Mouse (Mus musculus): Measurements from ENCODE around the gene Ssx9. TPM values are rescaled to one million over a fixed set of nuclear protein-coding genes. Genes with fewer than 3 reads are reported as not detected.
"Not testable (repeated sequence)": the region's sequence is repeated elsewhere in the genome, so short reads cannot be mapped to it uniquely, and the experiment has no call there.

Gene Ssx9
- polyA plus RNA-seq (2014; fragmentation: Nextera tagmentation; extraction: Ambion mirVana) = not detected in 2 replicates

GRCm38 (mm10) chrX:8748132-8748531 is at the start of gene Ssx9:
Gene Ssx9 (plus strand): TSS chrX:8748432.
- 64% methylated on average over 2 of the region's 2 CpGs for WGBS

GRCm38 (mm10) chrX:8732907-8733306 is 15.3 kb upstream of the Ssx9 start:
- peak; percentile 4 for DNase-seq (ENCODE audit: low spot score)
- Histone ChIP-seq H3K4me2 (ENCODE audit: low read depth, low read length) (no peak overlapping the region), H3K27ac (replicated peaks; ENCODE audit: low read depth, low read length) (no peak overlapping the region), H3K9ac (ENCODE audit: low read depth, low read length) (no peak overlapping the region), H3K4me3 (ENCODE audit: low read depth, low read length) (no peak overlapping the region), H3K36me3 (ENCODE audit: control insufficient read depth, insufficient read depth, low read length) (no peaks in the 10 kb centered on the region), H3K9me3 (ENCODE audit: control insufficient read depth, low read length) (0 out of 2 replicates have a peak, but pooled peaks cover 4% of the 10 kb centered on the region), H3K4me1 (ENCODE audit: control insufficient read depth, insufficient read depth, low read length) (no peaks in the 10 kb centered on the region), H3K27me3 (replicated peaks; ENCODE audit: control insufficient read depth, insufficient read depth, low read length) (no peaks in the 10 kb centered on the region)
- WGBS = 55% methylated on average over 5 of the region's 5 CpGs
- no peak for ATAC-seq (ENCODE audit: low read depth)

More at GRCm38 (mm10) chrX:8748132-8748531, at the start of gene Ssx9:
- not testable (repeated sequence) for H3K4me3 ChIP-seq (ENCODE audit: low read depth, low read length); H3K4me2 ChIP-seq (ENCODE audit: low read depth, low read length); DNase-seq (ENCODE audit: low spot score); H3K36me3 ChIP-seq (ENCODE audit: control insufficient read depth, insufficient read depth, low read length); ATAC-seq (ENCODE audit: low read depth); H3K27ac ChIP-seq (replicated peaks; ENCODE audit: low read depth, low read length); H3K4me1 ChIP-seq (ENCODE audit: control insufficient read depth, insufficient read depth, low read length); H3K27me3 ChIP-seq (replicated peaks; ENCODE audit: control insufficient read depth, insufficient read depth, low read length); H3K9ac ChIP-seq (ENCODE audit: low read depth, low read length); H3K9me3 ChIP-seq (ENCODE audit: control insufficient read depth, low read length)

- not testable (repeated sequence) for H3K4me2 ChIP-seq (ENCODE audit: low read depth, low read length); H3K4me3 ChIP-seq (ENCODE audit: low read depth, low read length); DNase-seq (ENCODE audit: low spot score); H3K4me1 ChIP-seq (ENCODE audit: control insufficient read depth, insufficient read depth, low read length); H3K27ac ChIP-seq (replicated peaks; ENCODE audit: low read depth, low read length); ATAC-seq (ENCODE audit: low read depth); H3K9me3 ChIP-seq (ENCODE audit: control insufficient read depth, low read length); H3K27me3 ChIP-seq (replicated peaks; ENCODE audit: control insufficient read depth, insufficient read depth, low read length); H3K9ac ChIP-seq (ENCODE audit: low read depth, low read length); H3K36me3 ChIP-seq (ENCODE audit: control insufficient read depth, insufficient read depth, low read length)
- 77% methylated on average over 4 of the region's 4 CpGs for WGBS
Measured at GRCm38 (mm10) chrX:8803391-8803790, 55.2 kb downstream of the Ssx9 start, which contains the start of gene Ssxb5. Gene Ssxb5 (plus strand): TSS chrX:8803691.

Other genes starting within 250 kb of the Ssx9 start
- gene Gm14459, start 223.5 kb upstream of the Ssx9 start, polyA plus RNA-seq (2014; fragmentation: Nextera tagmentation; extraction: Ambion mirVana) = not detected in 2 replicates
- gene Ssxb6, start 200.2 kb upstream of the Ssx9 start, polyA plus RNA-seq (2014; fragmentation: Nextera tagmentation; extraction: Ambion mirVana) = not detected in 2 replicates
- gene Ssxb3, start 156.6 kb upstream of the Ssx9 start, polyA plus RNA-seq (2014; fragmentation: Nextera tagmentation; extraction: Ambion mirVana) = not detected in 2 replicates
- not detected in 2 replicates for gene Ssxb8, start 57.6 kb upstream of the Ssx9 start, polyA plus RNA-seq (2014; fragmentation: Nextera tagmentation; extraction: Ambion mirVana)
- gene Ssxb5, start 55.3 kb downstream of the Ssx9 start, polyA plus RNA-seq (2014; fragmentation: Nextera tagmentation; extraction: Ambion mirVana) = not detected in 2 replicates
- gene Gm6592, start 95.6 kb downstream of the Ssx9 start, polyA plus RNA-seq (2014; fragmentation: Nextera tagmentation; extraction: Ambion mirVana) = not detected in 2 replicates
- not detected in 2 replicates for gene Gm5751, start 125.8 kb downstream of the Ssx9 start, polyA plus RNA-seq (2014; fragmentation: Nextera tagmentation; extraction: Ambion mirVana)
- gene B630019K06Rik, start 143.9 kb downstream of the Ssx9 start, polyA plus RNA-seq (2014; fragmentation: Nextera tagmentation; extraction: Ambion mirVana) = 4.0 and 4.8 TPM in 2 replicates
- gene Fthl17b, start 214.5 kb downstream of the Ssx9 start, polyA plus RNA-seq (2014; fragmentation: Nextera tagmentation; extraction: Ambion mirVana) = not detected in 2 replicates
- not detected in 2 replicates for gene Fthl17c, start 228.1 kb downstream of the Ssx9 start, polyA plus RNA-seq (2014; fragmentation: Nextera tagmentation; extraction: Ambion mirVana)
- gene Fthl17d, start 238.3 kb downstream of the Ssx9 start, polyA plus RNA-seq (2014; fragmentation: Nextera tagmentation; extraction: Ambion mirVana) = not detected in 2 replicates